Mouse (Mus musculus) liver, postnatal 0 days (tissue): Measurements from ENCODE around the gene Pcare. TPM values are rescaled to one million over a fixed set of nuclear protein-coding genes. Genes with fewer than 3 reads are reported as not detected.
"Not testable (repeated sequence)": the region's sequence is repeated elsewhere in the genome, so short reads cannot be mapped to it uniquely, and the experiment has no call there.

ENCODE experiments used
- ATAC-seq: fragments of 200-750 bp; cut with Nextera tagmentation; 2 replicates; pipeline ENCODE4 v1.8.0; 2017; ENCODE audit warnings: mild to moderate bottlenecking, moderate library complexity
- DNase-seq: peaks from one replicate; pipeline ENCODE4 v3.0.0-alpha.2; 2016
- H3K27ac ChIP-seq: fragments of 300-500 bp; sonication (generic); 2 replicates; pipeline ENCODE4 v1.5.1; 2014; ENCODE audit warnings: antibody characterized with exemption, moderate library complexity, mild to moderate bottlenecking, low read depth
- H3K27me3 ChIP-seq: fragments of 300-500 bp; sonication (generic); 2 replicates; pipeline ENCODE4 v1.6.1; 2014; ENCODE audit warnings: low read length, control low read depth, mixed read lengths; ENCODE audit not compliant: insufficient read depth
- H3K36me3 ChIP-seq: fragments of 300-500 bp; sonication (generic); replicated peaks from 2 replicates; pipeline ENCODE4 v1.6.1; 2014; ENCODE audit warnings: mild to moderate bottlenecking, control low read depth, low read length, moderate library complexity, mixed read lengths; ENCODE audit not compliant: insufficient read depth
- H3K4me1 ChIP-seq: fragments of 300-500 bp; sonication (generic); 2 replicates; pipeline ENCODE4 v1.6.1; 2014; ENCODE audit warnings: antibody characterized with exemption, mild to moderate bottlenecking, control low read depth; ENCODE audit not compliant: insufficient read depth
- H3K4me2 ChIP-seq: fragments of 300-500 bp; sonication (generic); 2 replicates; pipeline ENCODE4 v1.6.1; 2014; ENCODE audit warnings: low read depth, mild to moderate bottlenecking, low read length, moderate library complexity, mixed read lengths
- H3K4me3 ChIP-seq: fragments of 300-500 bp; sonication (generic); 2 replicates; pipeline ENCODE4 v1.5.1; 2014; ENCODE audit warnings: low read depth, low read length
- H3K9ac ChIP-seq: fragments of 300-500 bp; sonication (generic); replicated peaks from 2 replicates; pipeline ENCODE4 v1.6.1; 2014; ENCODE audit warnings: mild to moderate bottlenecking, moderate library complexity
- H3K9me3 ChIP-seq: fragments of 300-500 bp; sonication (generic); 2 replicates; pipeline ENCODE4 v1.6.1; 2016; ENCODE audit warnings: mild to moderate bottlenecking, control low read depth, low read length, mixed read lengths
- CTCF ChIP-seq: sonication (generic); IDR thresholded peaks from 2 replicates; pipeline ENCODE4 v1.5.1; 2016; ENCODE audit warnings: antibody characterized with exemption, low read depth
- EP300 ChIP-seq: IDR thresholded peaks from 2 replicates; pipeline ENCODE4 v1.6.1; 2016; ENCODE audit warnings: antibody characterized with exemption, low read depth, mild to moderate bottlenecking
- WGBS: fragments of 180-500 bp; shearing (Covaris S2); extraction: QIAGEN DNeasy Blood & Tissue Kit; methylation state at CpG from one replicate; pipeline ENCODE4 v1.1.7; 2014; ENCODE audit not compliant: insufficient replicate concordance; 5-methylcytosine and 5-hydroxymethylcytosine counted together
- polyA plus RNA-seq: library from polyadenylated mRNA; unstranded; fragments of >200 nt; fragmentation: Nextera tagmentation; extraction: Ambion mirVana; gene quantifications from 2 replicates; pipeline ENCODE4 v1.2.1, GENCODE M21; 2015

Gene Pcare
- polyA plus RNA-seq, 1 experiment from 2014 or later: not detected

DNA sequence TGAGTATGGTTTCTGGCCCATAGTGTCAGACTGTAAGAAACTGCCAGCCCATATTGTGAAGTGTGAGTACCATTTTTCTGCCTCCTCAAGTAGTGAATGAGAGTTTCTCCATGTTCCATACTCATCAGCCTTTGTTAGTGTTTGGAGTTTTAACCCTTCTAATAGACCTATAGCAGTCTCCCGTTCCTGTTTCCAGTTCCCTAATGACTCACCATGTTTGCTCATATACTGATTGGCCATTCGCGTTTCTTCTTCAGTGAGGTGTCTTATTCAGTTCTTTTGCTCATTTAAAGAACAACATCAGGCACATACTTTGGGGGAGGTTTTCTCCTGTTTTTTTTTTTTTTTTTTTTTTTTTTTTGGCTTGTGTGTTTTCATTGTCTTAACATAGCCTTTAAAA lies 18.0 kb upstream of the Pcare start:
- Histone ChIP-seq H3K36me3 (no peaks in the 10 kb centered on the region), H3K4me2 (no peak overlapping the region), H3K27me3 (no peaks in the 10 kb centered on the region), H3K4me1 (no peaks in the 10 kb centered on the region), H3K9ac (no peak overlapping the region), H3K27ac (no peak overlapping the region), H3K9me3 (no peaks in the 10 kb centered on the region), H3K4me3 (no peak overlapping the region)
- DNase-seq (no peak), ATAC-seq (no peak)
- TF ChIP-seq CTCF: no peak
- TF ChIP-seq EP300: no peak
- 77% methylated on average over 3 of the region's 3 CpGs for WGBS

DNA sequence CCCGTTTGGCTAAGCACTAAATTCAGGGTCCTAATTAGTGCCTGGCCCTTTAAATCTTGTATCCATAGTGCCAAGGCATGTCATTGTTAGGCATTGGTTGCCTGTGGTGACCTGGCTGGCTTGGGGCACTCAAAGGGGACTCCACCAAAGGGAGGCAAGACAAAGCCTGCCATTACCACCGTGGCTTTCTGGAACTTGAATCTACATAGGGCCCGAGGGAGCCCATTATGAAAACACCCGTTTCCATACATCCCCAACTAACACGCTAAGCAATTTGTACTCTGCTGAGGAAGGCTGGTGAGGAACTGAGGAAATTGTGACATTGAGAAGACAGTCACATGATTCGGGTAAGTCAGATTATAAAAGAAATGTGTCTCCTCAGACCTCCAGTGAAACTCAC lies 16.9 kb upstream of the Pcare start:
- Histone ChIP-seq H3K4me3 (no peak overlapping the region), H3K4me1 (no peaks in the 10 kb centered on the region), H3K27ac (no peak overlapping the region), H3K9me3 (no peaks in the 10 kb centered on the region), H3K36me3 (no peaks in the 10 kb centered on the region), H3K9ac (no peak overlapping the region), H3K4me2 (no peak overlapping the region), H3K27me3 (no peaks in the 10 kb centered on the region)
- no peak for ATAC-seq
- no peak for TF ChIP-seq EP300
- no peak for TF ChIP-seq CTCF
- no peak for DNase-seq
- 62% methylated on average over 6 of the region's 6 CpGs for WGBS

DNA sequence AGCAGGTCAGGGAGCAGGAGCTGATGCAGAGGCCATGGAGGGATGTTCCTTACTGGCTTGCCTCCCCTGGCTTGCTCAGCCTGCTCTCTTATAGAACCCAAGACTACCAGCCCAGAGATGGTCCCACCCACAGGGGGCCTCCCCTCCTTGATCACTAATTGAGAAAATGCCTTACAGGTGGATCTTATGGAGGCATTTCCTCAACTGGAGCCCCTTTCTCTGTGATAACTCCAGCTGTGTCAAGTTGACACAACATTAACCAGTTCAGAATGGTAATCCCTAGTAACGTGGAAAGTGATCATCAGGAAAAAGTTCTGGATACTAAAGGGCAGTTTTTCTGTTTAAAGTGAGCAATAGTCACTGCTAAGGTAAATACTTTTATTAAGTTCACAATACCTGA lies 15.5 kb upstream of the Pcare start, which contains the start of gene Clip4:
Gene Clip4, plus strand, starts transcription at position 301 of the 400 bp plus-strand sequence.
- DNase-seq, H3K4me1 ChIP-seq, ATAC-seq, H3K9ac ChIP-seq, H3K9me3 ChIP-seq, H3K4me3 ChIP-seq, H3K27ac ChIP-seq, H3K4me2 ChIP-seq, H3K27me3 ChIP-seq, H3K36me3 ChIP-seq: not testable (repeated sequence)
- WGBS: 58% methylated on average over 1 of the region's 1 CpGs

DNA sequence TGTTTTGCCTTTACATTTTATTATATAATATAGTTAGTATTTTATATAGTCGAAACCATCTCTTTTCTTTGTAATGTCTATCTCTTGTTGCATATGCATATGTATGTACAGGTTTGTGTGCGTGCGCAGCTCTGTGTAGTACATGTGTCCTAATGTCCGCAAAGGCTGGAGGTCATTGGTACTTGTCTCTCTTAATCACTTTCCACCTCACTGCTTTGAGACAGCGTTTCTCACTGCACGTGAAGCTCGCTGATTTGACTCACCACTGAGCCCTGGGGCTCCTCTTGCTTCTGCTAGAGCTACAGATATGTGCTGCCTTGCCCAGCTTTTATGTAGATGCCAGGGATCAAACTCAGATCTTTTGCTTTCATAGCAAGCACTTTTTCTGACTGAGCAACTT lies 7.8 kb upstream of the Pcare start:
- no peaks in the 10 kb centered on the region for H3K9me3 ChIP-seq
- TF ChIP-seq EP300: no peak
- TF ChIP-seq CTCF: no peak
- no peaks in the 10 kb centered on the region for H3K4me1 ChIP-seq
- no peak overlapping the region for H3K4me3 ChIP-seq
- no peaks in the 10 kb centered on the region for H3K27me3 ChIP-seq
- no peak for ATAC-seq
- H3K9ac ChIP-seq: no peak overlapping the region
- H3K4me2 ChIP-seq: no peak overlapping the region
- no peaks in the 10 kb centered on the region for H3K36me3 ChIP-seq
- 75% methylated on average over 7 of the region's 7 CpGs for WGBS
- DNase-seq: no peak
- no peak overlapping the region for H3K27ac ChIP-seq

DNA sequence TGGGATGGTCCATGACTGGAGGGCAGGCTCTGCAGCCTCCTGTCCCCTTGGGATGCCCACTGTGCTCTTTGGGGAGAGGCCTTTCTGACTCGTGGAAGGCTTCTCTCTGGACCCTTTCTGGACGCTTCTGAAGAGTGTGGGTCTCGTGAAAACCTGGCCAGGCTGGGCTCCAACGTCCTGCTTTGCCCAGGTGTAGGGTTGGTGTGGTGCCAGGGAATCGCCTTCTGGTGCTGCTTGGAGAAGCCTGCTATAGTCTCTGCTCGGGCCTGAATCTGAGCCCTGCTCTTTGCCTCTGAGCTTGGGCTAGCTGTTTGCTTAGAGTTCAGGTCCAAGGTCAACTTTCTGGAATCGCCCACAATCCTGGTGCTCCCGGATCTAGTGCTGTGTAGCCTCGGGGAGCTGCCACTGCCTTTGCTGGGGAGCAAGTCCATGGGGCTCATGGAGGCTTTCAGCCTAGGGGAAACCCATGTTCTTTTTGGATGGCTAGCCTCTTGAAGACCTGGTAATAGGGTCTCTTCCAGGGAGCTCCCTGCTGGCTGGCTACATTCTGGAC lies 3.0 kb downstream of the Pcare start:
- no peak for TF ChIP-seq EP300
- TF ChIP-seq CTCF: no peak
- no peaks in the 10 kb centered on the region for H3K36me3 ChIP-seq
- no peaks in the 10 kb centered on the region for H3K9me3 ChIP-seq
- no peak overlapping the region for H3K27ac ChIP-seq
- H3K9ac ChIP-seq: no peak overlapping the region
- H3K4me1 ChIP-seq: no peaks in the 10 kb centered on the region
- no peak overlapping the region for H3K4me2 ChIP-seq
- no peaks in the 10 kb centered on the region for H3K27me3 ChIP-seq
- DNase-seq (no peak), ATAC-seq (no peak)
- no peak overlapping the region for H3K4me3 ChIP-seq
- 46% methylated on average over 9 of the region's 9 CpGs for WGBS

DNA sequence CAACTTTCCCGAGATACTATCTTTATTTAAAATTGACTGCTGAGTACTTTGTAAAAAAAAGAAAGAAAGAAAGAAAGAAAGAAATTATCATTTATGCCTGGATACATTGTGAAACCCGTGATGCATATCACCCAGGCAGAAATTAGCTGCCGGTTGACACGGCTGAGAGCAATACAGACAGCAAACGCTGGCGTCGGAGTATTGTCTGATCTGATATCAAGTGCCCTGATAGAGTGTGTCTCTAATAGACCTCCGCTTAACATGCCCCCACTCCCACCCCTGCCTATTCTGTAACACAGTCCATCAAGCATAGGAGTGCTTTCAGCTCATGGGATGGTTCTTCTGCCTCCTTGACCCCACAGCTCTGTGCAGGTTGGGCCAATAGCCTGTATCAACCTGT lies 5.1 kb downstream of the Pcare start:
- Histone ChIP-seq H3K4me3 (no peak overlapping the region), H3K36me3 (no peaks in the 10 kb centered on the region), H3K27ac (no peak overlapping the region), H3K9me3 (no peaks in the 10 kb centered on the region), H3K9ac (no peak overlapping the region), H3K4me1 (no peaks in the 10 kb centered on the region), H3K4me2 (no peak overlapping the region), H3K27me3 (no peaks in the 10 kb centered on the region)
- 80% methylated on average over 8 of the region's 8 CpGs for WGBS
- no peak for ATAC-seq
- DNase-seq: no peak
- no peak for TF ChIP-seq CTCF
- TF ChIP-seq EP300: no peak

DNA sequence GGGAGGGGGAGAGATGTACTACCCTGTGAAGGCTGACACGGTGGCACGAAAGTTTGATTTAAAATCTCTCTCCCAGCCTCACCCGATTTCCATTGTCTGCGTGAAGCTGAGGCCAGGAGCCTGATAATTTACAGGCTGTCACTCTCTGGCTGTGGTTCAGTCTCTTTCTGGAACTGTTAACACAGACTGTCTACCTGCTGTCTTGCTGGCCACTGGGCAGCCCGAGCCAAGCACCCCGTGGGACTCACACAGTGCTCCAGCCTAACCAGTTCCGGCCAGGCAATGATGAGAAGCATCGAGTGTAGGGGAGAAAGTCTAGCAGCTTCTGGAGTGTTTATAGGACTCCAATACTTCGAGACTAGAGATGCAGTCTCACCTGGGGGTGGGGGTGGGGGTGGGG lies 6.6 kb downstream of the Pcare start:
- TF ChIP-seq CTCF (no peak), EP300 (no peak)
- 73% methylated on average over 9 of the region's 9 CpGs for WGBS
- H3K4me2 ChIP-seq: no peak overlapping the region
- DNase-seq: no peak
- no peak overlapping the region for H3K9ac ChIP-seq
- no peaks in the 10 kb centered on the region for H3K27me3 ChIP-seq
- H3K4me3 ChIP-seq: no peak overlapping the region
- ATAC-seq: no peak
- no peaks in the 10 kb centered on the region for H3K4me1 ChIP-seq
- no peaks in the 10 kb centered on the region for H3K9me3 ChIP-seq
- H3K36me3 ChIP-seq: no peaks in the 10 kb centered on the region
- H3K27ac ChIP-seq: no peak overlapping the region
